In the genomic region with DNA sequence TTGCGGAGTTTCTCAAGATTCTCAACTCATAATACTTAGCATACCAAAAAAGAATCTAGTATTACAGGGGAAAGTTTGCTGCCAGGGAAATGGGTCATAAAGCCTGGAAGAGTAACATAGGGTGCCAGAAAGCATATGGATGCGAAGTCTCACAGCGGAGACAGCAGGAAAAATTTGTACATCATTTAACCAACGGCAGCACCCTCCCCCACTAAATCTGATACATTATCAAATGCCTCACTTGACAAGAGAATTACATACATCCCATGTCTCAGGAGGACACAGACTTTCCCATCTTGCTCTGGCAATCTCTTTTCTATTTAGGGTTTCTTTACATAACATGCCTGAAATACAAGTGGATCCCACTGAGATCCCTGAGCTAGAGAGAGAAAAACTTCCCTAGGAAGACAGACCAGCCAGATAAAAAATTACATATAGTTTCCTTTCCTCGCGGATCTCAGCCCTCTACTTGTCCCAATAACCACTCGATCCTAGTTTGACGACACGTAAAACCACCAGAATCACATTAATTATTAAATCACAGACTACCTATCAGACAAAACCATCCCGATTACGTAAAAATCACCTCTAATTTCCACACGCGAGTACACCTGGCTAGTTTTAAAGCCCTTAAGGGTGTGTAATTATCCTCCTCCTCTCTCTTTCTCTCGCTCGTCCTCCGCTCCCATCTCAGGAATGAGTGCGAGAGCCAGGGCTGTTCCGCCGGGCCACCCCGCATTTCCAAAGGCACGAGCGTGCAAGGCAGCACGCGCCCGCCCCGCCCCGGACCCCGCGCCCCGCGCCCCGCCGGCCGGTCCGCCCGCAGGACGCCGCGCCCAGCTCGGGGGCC, we compare ENCODE assay signal across 8 mouse cellular contexts.
A peak's percentile ranks its signal among the peaks of the same experiment; 100 is the strongest.
DNase-seq lines count a peak whose midpoint lies in the region; ATAC-seq and TF ChIP-seq lines count a peak whose summit lies in the region.

No protein-coding gene starts in this region.

- peak overlapping the region; percentile 100 for H3K27ac ChIP-seq in forebrain, postnatal 0 days (ENCODE audit: low read depth, low read length)
- H3K27ac ChIP-seq in liver, adult 2 months (replicated peaks; ENCODE audit: insufficient read depth, low read depth, low read length): peak overlapping the region; percentile 78
- H3K27ac ChIP-seq in olfactory bulb, adult 2 months (ENCODE audit: insufficient read depth, low read depth, low read length): peak overlapping the region; percentile 99

- no peaks in the 10 kb centered on the region for H3K27me3 ChIP-seq in forebrain, postnatal 0 days (ENCODE audit: insufficient read depth, low read length)
- peaks cover 3% of the 10 kb centered on the region; the same call in 1 of the 2 replicates for H3K27me3 ChIP-seq in liver, adult 2 months (ENCODE audit: control insufficient read depth, insufficient read depth, low read length)

- WGBS in forebrain, postnatal 0 days: under 1% methylated on average over 40 of the region's 40 CpGs
- 6% methylated on average over 40 of the region's 40 CpGs for WGBS in liver, adult 2 months
- under 1% methylated on average over 40 of the region's 40 CpGs for WGBS in olfactory bulb, adult 2 months

- H3K79me2 ChIP-seq in liver, adult 2 months (ENCODE audit: control insufficient read depth, insufficient read depth, low read length): no peaks in the 10 kb centered on the region

- no peaks in the 10 kb centered on the region for H3K36me3 ChIP-seq in forebrain, postnatal 0 days (ENCODE audit: insufficient read depth)
- H3K36me3 ChIP-seq in liver, adult 2 months (ENCODE audit: control insufficient read depth, insufficient read depth, low read length): no peaks in the 10 kb centered on the region

- peaks cover 18% of the 10 kb centered on the region; the same call in 1 of the 2 replicates for H3K4me1 ChIP-seq in forebrain, postnatal 0 days (ENCODE audit: insufficient read depth)
- H3K4me1 ChIP-seq in liver, adult 2 months (ENCODE audit: control insufficient read depth, insufficient read depth, low read length): no peaks in the 10 kb centered on the region; the same call in 1 of the 2 replicates
- peaks cover 5% of the 10 kb centered on the region for H3K4me1 ChIP-seq in olfactory bulb, adult 2 months (ENCODE audit: control insufficient read depth, insufficient read depth, low read length)

- H3K9me3 ChIP-seq in forebrain, postnatal 0 days (ENCODE audit: low read length): no peaks in the 10 kb centered on the region

- H3K4me2 ChIP-seq in forebrain, postnatal 0 days (ENCODE audit: low read depth): peak overlapping the region; percentile 88

- TF ChIP-seq CTCF in forebrain, postnatal 0 days (IDR thresholded peaks at IDR 0.05; ENCODE audit: low read depth): no peak
- TF ChIP-seq CTCF in liver, adult 2 months (IDR thresholded peaks at IDR 0.05; ENCODE audit: low read depth, low read length): no peak
- no peak for TF ChIP-seq CTCF in olfactory bulb, adult 2 months (IDR thresholded peaks at IDR 0.05; ENCODE audit: insufficient read depth, low read depth, low read length)

- H3K9ac ChIP-seq in forebrain, postnatal 0 days: peak overlapping the region; percentile 99
- H3K9ac ChIP-seq in liver, adult 2 months (ENCODE audit: low read depth, low read length): peak overlapping the region; percentile 91

- peak overlapping the region; percentile 87 for H3K4me3 ChIP-seq in forebrain, postnatal 0 days (ENCODE audit: low read depth, low read length)
- H3K4me3 ChIP-seq in liver, adult 2 months (ENCODE audit: insufficient read depth, low read depth, low read length): peak overlapping the region; percentile 94
- peak overlapping the region; percentile 99 for H3K4me3 ChIP-seq in olfactory bulb, adult 2 months (ENCODE audit: insufficient read depth, low read depth, low read length)

- no peak for TF ChIP-seq POLR2A in liver, adult 2 months (IDR thresholded peaks at IDR 0.05; ENCODE audit: extremely low read depth, insufficient read depth, low read length)
- TF ChIP-seq POLR2A in olfactory bulb, adult 2 months (IDR thresholded peaks at IDR 0.05; ENCODE audit: insufficient read depth, low read depth, low read length): no peak

- peak; percentile 30 for ATAC-seq in forebrain, postnatal 0 days

- peak; percentile 48 for DNase-seq in right cerebral cortex, postnatal 14 days
- no peak for DNase-seq in right cerebral cortex, postnatal 36 days (ENCODE audit: low spot score in 2 of 2)
- DNase-seq in cerebellum, adult 11 months: peak; percentile 53
- peak; percentile 78 for DNase-seq in forebrain, postnatal 0 days
- DNase-seq in liver, adult 2 months (ENCODE audit: extremely low read depth, low read depth, low spot score): peak; percentile 79
- DNase-seq in right cerebral cortex, postnatal 4 days: no peak
- no peak for DNase-seq in right cerebral cortex, postnatal 25 days

Comparison
In these comparisons a context has a peak if more than half of its experiments do, and no peak if none do; other contexts are left out.
1. DNase-seq: peak in right cerebral cortex, postnatal 14 days (single experiment), cerebellum, adult 11 months (single experiment), forebrain, postnatal 0 days (single experiment) and liver, adult 2 months (single experiment); none in right cerebral cortex, postnatal 36 days (0 of 2), right cerebral cortex, postnatal 4 days (single experiment) and right cerebral cortex, postnatal 25 days (single experiment).
2. Peak in every context shown above with its lines, with median percentiles within 50 percentile points of each other: H3K27ac ChIP-seq and H3K4me3 ChIP-seq.